Mouse (Mus musculus) kidney, embryonic 14.5 days (tissue): ENCODE measurements around the gene Wwox. TPM values are rescaled to one million over a fixed set of nuclear protein-coding genes. Genes with fewer than 3 reads are reported as not detected.

Experiments
- ATAC-seq: fragments of 200-750 bp; cut with Nextera tagmentation; 2 replicates; pipeline ENCODE4 v1.8.0; 2017; ENCODE audit warnings: moderate number of reproducible peaks, mild to moderate bottlenecking, moderate TSS enrichment, moderate library complexity; ENCODE audit not compliant: low FRiP score, low TSS enrichment
- H3K27ac ChIP-seq: fragments of 300-500 bp; sonication (generic); 2 replicates; pipeline ENCODE4 v1.5.1; 2014; ENCODE audit warnings: low read depth, mild to moderate bottlenecking, low read length, moderate library complexity, mixed read lengths
- H3K27me3 ChIP-seq: fragments of 300-500 bp; sonication (generic); 2 replicates; pipeline ENCODE4 v1.6.1; 2014; ENCODE audit warnings: mild to moderate bottlenecking, low read length; ENCODE audit not compliant: control insufficient read depth, insufficient read depth
- H3K36me3 ChIP-seq: fragments of 300-500 bp; sonication (generic); 2 replicates; pipeline ENCODE4 v1.6.1; 2014; ENCODE audit warnings: low read length, mixed read lengths; ENCODE audit not compliant: control insufficient read depth, insufficient read depth
- H3K4me1 ChIP-seq: fragments of 300-500 bp; sonication (generic); 2 replicates; pipeline ENCODE4 v1.6.1; 2014; ENCODE audit warnings: low read length, mixed read lengths; ENCODE audit not compliant: control insufficient read depth, insufficient read depth
- H3K4me2 ChIP-seq: fragments of 300-500 bp; sonication (generic); replicated peaks from 2 replicates; pipeline ENCODE4 v1.6.1; 2014; ENCODE audit warnings: low read depth, mild to moderate bottlenecking, low read length
- H3K4me3 ChIP-seq: fragments of 300-500 bp; sonication (generic); 2 replicates; pipeline ENCODE4 v1.5.1; 2014; ENCODE audit warnings: mild to moderate bottlenecking, low read length
- H3K9ac ChIP-seq: fragments of 300-500 bp; sonication (generic); 2 replicates; pipeline ENCODE4 v1.6.1; 2014; ENCODE audit warnings: low read depth, mild to moderate bottlenecking, low read length, moderate library complexity
- H3K9me3 ChIP-seq: fragments of 300-500 bp; sonication (generic); 2 replicates; pipeline ENCODE4 v1.6.1; 2016; ENCODE audit warnings: low read length; ENCODE audit not compliant: control insufficient read depth
- WGBS: fragments of 180-500 bp; shearing (Covaris S2); extraction: QIAGEN DNeasy Blood & Tissue Kit; methylation state at CpG from one replicate; pipeline ENCODE4 v1.1.7; 2014; 5-methylcytosine and 5-hydroxymethylcytosine counted together
- polyA plus RNA-seq: library from polyadenylated mRNA; unstranded; fragments of >200 nt; fragmentation: Nextera tagmentation; extraction: Ambion mirVana; gene quantifications from 2 replicates; pipeline ENCODE4 v1.2.1, GENCODE M21; 2014

Wwox gene
- polyA plus RNA-seq, 1 experiment from 2014 or later: 17.0 TPM

DNA sequence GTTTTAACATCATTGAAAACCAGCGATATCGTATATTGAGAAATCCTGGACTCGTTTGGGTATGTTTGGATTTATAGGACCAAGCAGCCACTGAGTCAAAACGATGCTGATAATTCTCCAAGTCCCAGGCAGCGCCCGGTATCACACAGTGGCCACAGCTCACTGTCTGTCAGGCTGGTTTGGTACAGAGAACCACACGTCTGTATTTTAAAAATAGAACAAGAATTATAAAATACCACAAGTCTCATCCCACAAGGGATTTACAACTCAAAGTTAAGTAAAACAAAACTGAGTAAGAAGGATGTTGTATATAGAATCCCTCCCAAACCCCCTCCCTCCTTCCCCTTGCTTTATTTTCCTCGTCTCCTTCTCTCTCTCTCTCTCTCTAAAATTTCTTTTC, 108.9 kb downstream of the Wwox start:
- no peaks in the 10 kb centered on the region for H3K9me3 ChIP-seq
- H3K36me3 ChIP-seq: no peaks in the 10 kb centered on the region
- no peak for ATAC-seq
- no peak overlapping the region for H3K9ac ChIP-seq
- no peak overlapping the region for H3K4me3 ChIP-seq
- H3K27me3 ChIP-seq: no peaks in the 10 kb centered on the region
- no peak overlapping the region for H3K4me2 ChIP-seq
- no peak overlapping the region for H3K27ac ChIP-seq
- 56% methylated on average over 8 of the region's 8 CpGs for WGBS
- H3K4me1 ChIP-seq: no peaks in the 10 kb centered on the region

GRCm38 (mm10) chr8:114548837-114549236, 109.4 kb downstream of the Wwox start:
- no peak for ATAC-seq
- Histone ChIP-seq H3K4me1 (no peaks in the 10 kb centered on the region), H3K4me2 (no peak overlapping the region), H3K9ac (no peak overlapping the region), H3K27ac (no peak overlapping the region), H3K27me3 (no peaks in the 10 kb centered on the region), H3K36me3 (no peaks in the 10 kb centered on the region), H3K4me3 (no peak overlapping the region), H3K9me3 (no peaks in the 10 kb centered on the region)
- 63% methylated on average over 6 of the region's 6 CpGs for WGBS

DNA sequence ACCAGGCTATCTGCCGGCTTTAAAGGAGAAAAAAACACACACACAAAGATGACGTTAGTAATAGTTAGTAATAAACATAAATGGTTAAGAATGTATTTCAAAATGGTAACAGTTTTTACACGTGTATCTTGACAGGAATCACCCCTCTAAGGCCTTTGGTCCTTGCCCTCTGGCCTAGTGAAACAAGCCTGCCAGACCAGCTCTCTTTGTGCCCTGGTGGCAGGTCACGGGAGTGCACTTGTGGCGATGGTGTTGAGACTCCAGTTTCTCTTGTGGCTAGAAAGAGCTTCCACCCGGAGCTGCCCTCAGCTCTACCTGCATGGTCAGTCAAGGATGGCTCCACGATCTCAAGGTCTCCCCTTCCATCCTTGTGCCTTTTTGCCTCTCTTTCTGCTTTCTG, 110.6 kb downstream of the Wwox start:
- no peak overlapping the region for H3K9ac ChIP-seq
- no peak for ATAC-seq
- H3K9me3 ChIP-seq: no peaks in the 10 kb centered on the region
- no peak overlapping the region for H3K4me2 ChIP-seq
- H3K4me1 ChIP-seq: no peaks in the 10 kb centered on the region
- H3K4me3 ChIP-seq: no peak overlapping the region
- WGBS: 64% methylated on average over 7 of the region's 7 CpGs
- H3K27me3 ChIP-seq: no peaks in the 10 kb centered on the region
- H3K27ac ChIP-seq: no peak overlapping the region
- H3K36me3 ChIP-seq: no peaks in the 10 kb centered on the region

GRCm38 (mm10) chr8:114552606-114553005, 113.2 kb downstream of the Wwox start:
- Histone ChIP-seq H3K4me3 (no peak overlapping the region), H3K4me1 (no peaks in the 10 kb centered on the region), H3K27me3 (no peaks in the 10 kb centered on the region), H3K9me3 (no peaks in the 10 kb centered on the region), H3K9ac (no peak overlapping the region), H3K4me2 (no peak overlapping the region), H3K36me3 (no peaks in the 10 kb centered on the region), H3K27ac (no peak overlapping the region)
- 52% methylated on average over 3 of the region's 3 CpGs for WGBS
- ATAC-seq: no peak

DNA sequence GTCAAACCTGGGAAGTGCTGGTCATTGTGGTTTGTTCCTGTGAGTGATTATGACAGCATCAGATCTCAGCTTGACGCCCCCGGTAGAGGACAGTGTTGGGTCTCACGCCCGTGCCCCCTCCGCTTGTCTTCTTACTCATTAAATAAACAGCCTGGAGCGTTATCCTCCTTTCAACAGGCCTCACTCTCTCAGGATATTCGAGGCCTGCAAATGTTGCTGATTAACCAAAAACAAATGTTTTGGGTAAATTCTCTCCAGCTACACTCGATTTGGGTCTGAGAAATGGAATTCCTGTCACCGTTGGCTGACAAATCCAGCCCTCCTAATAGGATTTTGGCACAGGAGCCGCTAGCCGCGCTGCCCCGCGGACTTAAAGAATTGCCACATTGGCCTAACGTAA, 115.5 kb downstream of the Wwox start:
- Histone ChIP-seq H3K4me2 (no peak overlapping the region), H3K27ac (no peak overlapping the region), H3K9ac (no peak overlapping the region), H3K27me3 (no peaks in the 10 kb centered on the region), H3K4me1 (no peaks in the 10 kb centered on the region), H3K4me3 (no peak overlapping the region), H3K36me3 (no peaks in the 10 kb centered on the region), H3K9me3 (no peaks in the 10 kb centered on the region)
- no peak for ATAC-seq
- WGBS: 63% methylated on average over 15 of the region's 15 CpGs

GRCm38 (mm10) chr8:114555491-114556202, 116.2 kb downstream of the Wwox start:
- Histone ChIP-seq H3K36me3 (no peaks in the 10 kb centered on the region), H3K4me1 (no peaks in the 10 kb centered on the region), H3K27ac (no peak overlapping the region), H3K4me2 (no peak overlapping the region), H3K9me3 (no peaks in the 10 kb centered on the region), H3K9ac (no peak overlapping the region), H3K27me3 (no peaks in the 10 kb centered on the region), H3K4me3 (no peak overlapping the region)
- 75% methylated on average over 6 of the region's 6 CpGs for WGBS
- no peak for ATAC-seq

- H3K36me3 ChIP-seq: no peaks in the 10 kb centered on the region
- no peak overlapping the region for H3K4me2 ChIP-seq
- no peak overlapping the region for H3K27ac ChIP-seq
- 92% methylated on average over 8 of the region's 8 CpGs for WGBS
- no peaks in the 10 kb centered on the region for H3K27me3 ChIP-seq
- H3K4me1 ChIP-seq: no peaks in the 10 kb centered on the region; the same call in 1 of the 2 replicates
- ATAC-seq: no peak
- H3K9ac ChIP-seq: no peak overlapping the region
- no peaks in the 10 kb centered on the region for H3K9me3 ChIP-seq
- no peak overlapping the region for H3K4me3 ChIP-seq
Measured at GRCm38 (mm10) chr8:114561191-114561590, 121.7 kb downstream of the Wwox start.

DNA sequence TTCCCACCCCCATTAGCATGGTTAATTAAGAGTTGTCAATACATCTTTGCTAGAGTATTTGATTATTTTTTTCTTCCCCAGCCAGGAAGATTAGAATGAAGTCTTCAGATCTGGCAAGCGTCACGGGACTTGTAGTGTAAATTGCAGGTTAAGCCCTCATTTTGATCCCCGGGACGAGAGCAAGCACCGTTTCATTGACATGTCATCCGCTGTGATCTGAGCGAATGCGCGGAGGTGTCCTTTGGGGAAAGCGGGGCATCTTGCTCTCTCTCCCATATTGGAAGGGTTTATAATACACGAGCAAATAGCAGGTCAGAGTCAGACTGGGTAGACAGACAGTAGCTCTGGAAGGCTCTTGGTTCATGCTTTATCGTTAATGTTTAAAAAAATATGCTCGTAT, 123.0 kb downstream of the Wwox start:
- no peaks in the 10 kb centered on the region for H3K36me3 ChIP-seq
- H3K27me3 ChIP-seq: no peaks in the 10 kb centered on the region
- ATAC-seq: no peak
- H3K4me2 ChIP-seq: no peak overlapping the region
- H3K4me1 ChIP-seq: no peaks in the 10 kb centered on the region; the same call in 1 of the 2 replicates
- no peak overlapping the region for H3K9ac ChIP-seq
- no peaks in the 10 kb centered on the region for H3K9me3 ChIP-seq
- H3K4me3 ChIP-seq: no peak overlapping the region
- H3K27ac ChIP-seq: no peak overlapping the region
- 80% methylated on average over 13 of the region's 13 CpGs for WGBS

DNA sequence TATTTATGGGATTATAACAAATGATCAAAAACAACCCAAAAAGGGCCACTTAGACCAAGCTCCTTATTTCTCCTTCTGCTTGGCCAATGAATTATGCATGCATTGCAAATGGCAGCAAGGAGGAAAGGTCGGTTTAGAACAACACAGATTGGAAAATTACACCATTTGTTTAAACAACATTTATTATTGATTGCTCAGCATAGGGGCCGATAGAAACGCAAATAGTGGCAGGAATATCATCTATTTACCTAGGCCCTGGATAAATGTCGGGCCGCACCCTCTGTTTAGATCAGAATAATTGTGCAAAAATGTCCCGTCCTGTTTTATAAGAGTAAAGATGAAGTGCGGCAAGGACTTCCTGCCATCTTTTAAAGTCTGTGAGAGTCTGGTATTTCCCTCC, 123.9 kb downstream of the Wwox start:
- H3K4me2 ChIP-seq: no peak overlapping the region
- no peaks in the 10 kb centered on the region; the same call in 1 of the 2 replicates for H3K4me1 ChIP-seq
- H3K27me3 ChIP-seq: no peaks in the 10 kb centered on the region
- no peaks in the 10 kb centered on the region for H3K36me3 ChIP-seq
- WGBS: 62% methylated on average over 7 of the region's 7 CpGs
- H3K9me3 ChIP-seq: no peaks in the 10 kb centered on the region
- H3K27ac ChIP-seq: no peak overlapping the region
- no peak overlapping the region for H3K9ac ChIP-seq
- no peak for ATAC-seq
- H3K4me3 ChIP-seq: no peak overlapping the region
